Mouse (Mus musculus): Measurements from ENCODE around the gene Parva. TPM values are rescaled to one million over a fixed set of nuclear protein-coding genes. Genes with fewer than 3 reads are reported as not detected.
A peak's percentile ranks its signal among the peaks of the same experiment; 100 is the strongest.

Parva gene
- polyA plus RNA-seq, 1 experiment from 2014 or later = 28.5 TPM

DNA sequence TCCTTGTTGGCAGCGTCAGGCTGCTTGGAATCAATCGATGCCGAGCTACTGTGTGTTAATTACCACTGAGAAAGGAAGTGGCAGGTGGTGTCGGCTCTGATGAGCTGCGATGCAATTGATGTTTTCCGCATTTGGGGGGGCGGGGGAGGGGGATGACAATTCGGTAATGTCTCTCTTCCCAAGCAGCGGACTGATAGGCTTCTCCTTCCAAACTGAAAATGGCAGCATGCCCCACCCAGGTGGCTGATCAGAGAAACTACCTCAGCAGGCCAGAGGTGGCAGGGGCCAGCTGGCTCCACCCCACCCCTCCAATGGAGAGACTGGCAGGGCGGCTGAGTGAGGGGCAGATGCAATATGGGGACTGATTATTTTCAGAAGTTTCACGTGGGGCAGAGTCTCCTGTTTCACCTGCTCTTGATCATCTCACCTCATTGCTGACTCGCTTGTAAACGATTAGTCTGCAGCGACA is 11.2 kb upstream of the Parva start:
- peak overlapping the region; percentile 29; the same call in 1 of the 2 replicates for H3K9ac ChIP-seq (ENCODE audit: low read depth, low read length)

DNA sequence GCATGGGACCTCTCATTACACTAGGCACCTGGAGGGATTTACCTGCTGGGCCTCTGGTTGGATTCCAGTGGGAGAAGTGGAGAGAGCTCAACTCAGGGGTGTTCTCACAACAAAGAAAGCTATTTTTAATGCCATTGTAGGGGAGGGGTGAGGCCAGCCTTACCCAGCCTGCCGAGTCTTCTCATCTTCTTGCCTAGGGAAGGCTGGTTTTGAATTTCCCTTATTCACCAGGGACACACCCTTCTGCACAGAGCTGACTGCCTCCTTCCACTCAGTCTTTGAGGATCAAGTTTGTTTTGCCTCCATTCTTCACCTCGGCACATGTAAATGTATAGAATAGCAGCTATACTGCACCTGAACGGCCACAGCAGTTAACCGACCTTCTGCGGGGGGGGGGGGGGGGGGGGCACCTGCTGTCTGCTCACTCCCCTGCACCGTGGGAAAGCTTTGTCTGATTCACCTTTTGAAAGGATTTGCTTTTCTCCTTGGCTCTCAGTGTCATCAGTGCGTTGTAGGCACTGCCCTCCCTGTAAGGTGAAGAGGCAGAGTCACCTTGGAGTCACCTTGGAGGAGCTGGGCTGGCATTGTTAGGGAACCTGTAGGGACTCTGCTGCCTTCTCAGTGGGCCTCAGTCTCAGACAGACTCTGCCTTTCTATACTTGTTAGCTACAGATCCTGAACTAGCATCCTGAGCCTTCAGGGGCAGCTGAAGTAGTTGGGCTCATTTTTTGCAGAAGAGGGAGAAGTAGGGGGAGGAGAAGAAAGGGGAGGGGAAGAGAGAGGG is 10.4 kb upstream of the Parva start:
- no peaks in the 10 kb centered on the region for H3K36me3 ChIP-seq (ENCODE audit: control insufficient read depth, insufficient read depth, low read length)
- peak; percentile 57 for ATAC-seq
- no peaks in the 10 kb centered on the region for H3K27me3 ChIP-seq (replicated peaks; ENCODE audit: control insufficient read depth, insufficient read depth, low read length)
- peaks cover 16% of the 10 kb centered on the region for H3K4me1 ChIP-seq (ENCODE audit: control insufficient read depth, insufficient read depth, low read depth, low read length)
- WGBS = 20% methylated on average over 7 of the region's 7 CpGs
- no peak overlapping the region for H3K9ac ChIP-seq (ENCODE audit: low read depth, low read length)
- peak overlapping the region; percentile 8; the same call in 1 of the 2 replicates for H3K27ac ChIP-seq (ENCODE audit: low read depth, low read length)
- H3K9me3 ChIP-seq (ENCODE audit: control insufficient read depth, low read length) = no peaks in the 10 kb centered on the region
- no peak overlapping the region for H3K4me3 ChIP-seq (ENCODE audit: low read length)
- H3K4me2 ChIP-seq (ENCODE audit: low read length) = peak overlapping the region; percentile 44

More for the DNA sequence above, 11.2 kb upstream of the Parva start:
- Histone ChIP-seq H3K27ac (ENCODE audit: low read depth, low read length) (peak overlapping the region; percentile 8; the same call in 1 of the 2 replicates), H3K4me2 (ENCODE audit: low read length) (peak overlapping the region; percentile 44), H3K36me3 (ENCODE audit: control insufficient read depth, insufficient read depth, low read length) (no peaks in the 10 kb centered on the region), H3K27me3 (replicated peaks; ENCODE audit: control insufficient read depth, insufficient read depth, low read length) (no peaks in the 10 kb centered on the region), H3K4me1 (ENCODE audit: control insufficient read depth, insufficient read depth, low read depth, low read length) (peaks cover 16% of the 10 kb centered on the region), H3K9me3 (ENCODE audit: control insufficient read depth, low read length) (no peaks in the 10 kb centered on the region), H3K4me3 (ENCODE audit: low read length) (no peak overlapping the region)
- 18% methylated on average over 14 of the region's 14 CpGs for WGBS
- ATAC-seq = peak; percentile 44; the same call in 1 of the 2 replicates

DNA sequence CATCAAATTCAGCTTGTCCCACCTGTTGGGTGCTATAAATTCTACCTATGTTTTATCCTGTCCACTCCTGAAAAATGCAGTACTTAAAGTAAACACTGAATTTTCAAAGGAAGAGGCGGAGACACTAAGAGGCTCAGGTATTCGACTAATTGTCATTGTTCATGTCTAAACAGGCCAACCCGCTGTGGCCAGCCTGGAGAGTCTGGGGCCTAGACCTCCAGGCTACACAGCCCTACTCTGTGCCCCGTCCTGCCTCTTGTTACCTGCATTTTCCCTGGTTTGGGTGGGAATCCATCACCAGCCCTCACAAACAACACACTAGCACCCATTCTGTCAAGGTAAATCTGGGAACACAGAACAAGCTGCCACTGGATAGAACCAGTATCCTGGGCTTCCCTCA is 9.7 kb upstream of the Parva start:
- Histone ChIP-seq H3K9me3 (ENCODE audit: control insufficient read depth, low read length) (no peaks in the 10 kb centered on the region), H3K36me3 (ENCODE audit: control insufficient read depth, insufficient read depth, low read length) (no peaks in the 10 kb centered on the region), H3K27ac (ENCODE audit: low read depth, low read length) (no peak overlapping the region), H3K4me1 (ENCODE audit: control insufficient read depth, insufficient read depth, low read depth, low read length) (peaks cover 16% of the 10 kb centered on the region), H3K4me2 (ENCODE audit: low read length) (no peak overlapping the region), H3K27me3 (replicated peaks; ENCODE audit: control insufficient read depth, insufficient read depth, low read length) (no peaks in the 10 kb centered on the region), H3K9ac (ENCODE audit: low read depth, low read length) (no peak overlapping the region), H3K4me3 (ENCODE audit: low read length) (no peak overlapping the region)
- 71% methylated on average over 4 of the region's 4 CpGs for WGBS
- no peak for ATAC-seq

DNA sequence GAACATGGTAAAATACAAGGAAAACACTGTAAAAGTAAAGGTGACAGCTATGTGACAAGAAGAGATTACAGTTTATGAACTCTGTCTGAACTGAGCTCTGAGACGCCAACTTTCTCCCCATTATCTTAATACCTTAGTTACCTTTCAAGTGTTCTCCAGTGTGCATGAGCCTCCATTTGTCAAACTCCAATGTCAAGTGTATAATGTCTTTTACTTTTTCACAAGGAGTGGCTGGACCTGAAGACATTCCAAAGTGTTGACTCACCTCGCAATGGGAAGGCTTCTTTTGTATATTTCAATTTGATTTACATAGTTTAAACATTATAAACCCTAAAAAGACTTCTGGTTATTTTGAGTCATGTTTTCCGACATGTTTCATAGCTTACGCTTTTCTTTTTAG is 3.9 kb upstream of the Parva start:
- H3K4me1 ChIP-seq (ENCODE audit: control insufficient read depth, insufficient read depth, low read depth, low read length) = no peaks in the 10 kb centered on the region; the same call in 1 of the 2 replicates
- H3K9ac ChIP-seq (ENCODE audit: low read depth, low read length) = no peak overlapping the region
- no peak for ATAC-seq
- 91% methylated on average over 4 of the region's 4 CpGs for WGBS
- H3K4me2 ChIP-seq (ENCODE audit: low read length) = no peak overlapping the region
- H3K27me3 ChIP-seq (replicated peaks; ENCODE audit: control insufficient read depth, insufficient read depth, low read length) = no peaks in the 10 kb centered on the region
- no peaks in the 10 kb centered on the region for H3K36me3 ChIP-seq (ENCODE audit: control insufficient read depth, insufficient read depth, low read length)
- no peak overlapping the region for H3K27ac ChIP-seq (ENCODE audit: low read depth, low read length)
- no peak overlapping the region for H3K4me3 ChIP-seq (ENCODE audit: low read length)
- no peaks in the 10 kb centered on the region for H3K9me3 ChIP-seq (ENCODE audit: control insufficient read depth, low read length)

DNA sequence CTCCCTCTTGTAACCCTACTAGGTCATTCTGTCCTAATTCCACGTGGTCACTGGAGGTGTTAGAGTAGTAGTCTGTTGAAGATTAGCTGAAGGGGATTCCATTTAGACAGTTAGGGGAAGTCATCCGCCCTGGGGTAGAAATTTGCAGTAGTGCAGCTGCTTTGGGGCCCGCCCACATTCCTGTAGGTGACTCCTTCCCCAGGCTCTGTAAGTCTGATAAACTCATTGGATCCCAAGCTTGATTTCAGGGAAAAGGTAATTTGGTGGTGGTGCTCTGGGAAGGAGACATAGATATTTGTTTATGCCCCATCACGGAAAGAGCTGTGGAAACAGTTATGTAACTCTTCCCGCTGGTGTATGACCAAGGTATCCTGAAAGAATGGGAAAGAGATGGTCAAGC is 494 bp upstream of the Parva start:
- Histone ChIP-seq H3K4me3 (ENCODE audit: low read length) (no peak overlapping the region), H3K27me3 (replicated peaks; ENCODE audit: control insufficient read depth, insufficient read depth, low read length) (no peaks in the 10 kb centered on the region), H3K36me3 (ENCODE audit: control insufficient read depth, insufficient read depth, low read length) (no peaks in the 10 kb centered on the region), H3K9ac (ENCODE audit: low read depth, low read length) (no peak overlapping the region), H3K4me2 (ENCODE audit: low read length) (no peak overlapping the region), H3K9me3 (ENCODE audit: control insufficient read depth, low read length) (no peaks in the 10 kb centered on the region), H3K27ac (ENCODE audit: low read depth, low read length) (no peak overlapping the region), H3K4me1 (ENCODE audit: control insufficient read depth, insufficient read depth, low read depth, low read length) (peaks cover 4% of the 10 kb centered on the region; the same call in 1 of the 2 replicates)
- 70% methylated on average over 5 of the region's 5 CpGs for WGBS
- ATAC-seq = no peak

DNA sequence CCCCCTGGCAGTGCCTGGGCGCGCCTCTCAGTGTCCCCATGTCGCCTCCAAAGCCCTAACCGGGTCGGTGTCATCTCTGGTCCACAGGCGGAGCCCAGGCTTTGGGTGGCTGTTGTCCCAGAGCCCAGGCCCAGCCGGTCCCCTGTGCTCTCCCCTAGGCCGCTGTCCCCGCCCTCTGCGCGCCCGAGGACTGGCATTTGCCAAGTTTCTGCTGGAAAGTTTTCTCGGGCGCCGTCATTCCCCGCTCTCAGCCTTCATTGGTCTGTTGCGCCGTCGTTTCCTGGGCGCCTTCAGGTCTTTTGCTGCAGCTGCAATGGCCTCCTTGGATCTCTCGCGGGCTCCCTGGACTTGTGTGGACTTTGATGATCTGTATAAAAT is 842 bp downstream of the Parva start:
- Histone ChIP-seq H3K9me3 (ENCODE audit: control insufficient read depth, low read length) (no peaks in the 10 kb centered on the region), H3K4me1 (ENCODE audit: control insufficient read depth, insufficient read depth, low read depth, low read length) (peaks cover 4% of the 10 kb centered on the region; the same call in 1 of the 2 replicates), H3K4me3 (ENCODE audit: low read length) (peak overlapping the region; percentile 70), H3K4me2 (ENCODE audit: low read length) (peak overlapping the region; percentile 96), H3K36me3 (ENCODE audit: control insufficient read depth, insufficient read depth, low read length) (no peaks in the 10 kb centered on the region), H3K27ac (ENCODE audit: low read depth, low read length) (peak overlapping the region; percentile 86), H3K27me3 (replicated peaks; ENCODE audit: control insufficient read depth, insufficient read depth, low read length) (no peaks in the 10 kb centered on the region), H3K9ac (ENCODE audit: low read depth, low read length) (peak overlapping the region; percentile 87)
- ATAC-seq = peak; percentile 94
- WGBS = under 1% methylated on average over 22 of the region's 22 CpGs

DNA sequence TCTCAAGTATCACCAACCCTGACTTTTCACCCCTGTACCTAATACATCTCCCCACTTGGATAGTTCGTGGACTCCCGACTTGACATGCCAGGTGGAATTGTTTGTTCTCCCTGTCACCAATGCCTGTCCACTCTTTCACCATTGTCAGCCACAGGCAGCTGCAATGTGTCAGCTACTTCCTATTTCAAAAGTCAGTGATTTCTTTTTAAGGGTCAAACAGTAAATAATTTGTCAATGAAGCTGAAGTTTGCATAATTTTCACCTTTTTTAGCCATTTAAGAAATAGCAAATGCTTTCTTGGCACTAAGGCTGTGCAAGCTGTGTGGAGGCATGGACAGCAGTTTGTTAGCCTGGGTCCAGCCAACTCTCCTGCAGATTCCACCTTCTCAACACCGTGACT is 12.5 kb downstream of the Parva start:
- H3K4me1 ChIP-seq (ENCODE audit: control insufficient read depth, insufficient read depth, low read depth, low read length) = peaks cover 9% of the 10 kb centered on the region

DNA sequence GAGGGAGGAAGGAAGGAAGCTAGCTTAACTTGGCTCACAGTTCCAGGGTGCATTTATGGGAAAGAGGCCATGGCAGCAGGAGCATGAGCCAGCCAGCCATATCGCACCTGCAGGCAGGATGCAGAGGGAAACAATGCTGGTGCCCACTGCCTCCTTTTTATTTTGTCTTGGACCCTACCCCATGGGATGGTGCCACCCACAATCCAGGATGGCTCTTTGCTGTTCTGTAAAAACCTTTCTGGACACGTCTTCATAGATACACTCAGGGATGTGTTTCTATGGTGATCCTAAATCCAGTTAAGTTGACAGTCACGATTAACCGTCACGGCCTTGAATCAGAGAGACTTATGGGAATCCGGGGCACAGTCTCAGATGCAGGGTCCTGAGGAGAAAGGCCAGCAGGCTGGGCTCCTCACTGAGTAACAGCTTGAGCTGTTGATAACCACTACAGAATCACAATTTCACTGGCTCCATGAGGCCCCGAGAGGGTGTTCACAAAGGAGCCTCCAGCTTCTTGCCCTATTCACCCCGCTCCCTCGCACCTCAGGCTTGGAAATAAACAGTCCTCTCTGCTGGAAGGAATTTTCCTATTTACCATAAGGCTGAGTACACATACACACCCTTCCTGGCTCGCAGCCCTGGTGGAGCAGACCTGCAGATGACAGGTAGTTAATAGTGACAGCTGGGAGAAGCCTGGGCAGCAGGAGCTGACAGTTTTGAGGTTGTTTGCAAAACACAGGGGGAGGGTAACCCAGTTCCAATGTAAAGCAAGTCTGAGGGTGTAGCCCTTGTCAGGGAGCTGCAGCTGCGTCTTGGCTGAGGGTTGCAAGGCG is 17.1 kb downstream of the Parva start:
- Histone ChIP-seq H3K9me3 (ENCODE audit: control insufficient read depth, low read length) (no peaks in the 10 kb centered on the region), H3K4me1 (ENCODE audit: control insufficient read depth, insufficient read depth, low read depth, low read length) (peaks cover 11% of the 10 kb centered on the region), H3K4me2 (ENCODE audit: low read length) (peak overlapping the region; percentile 27; the same call in 1 of the 2 replicates), H3K27me3 (replicated peaks; ENCODE audit: control insufficient read depth, insufficient read depth, low read length) (no peaks in the 10 kb centered on the region), H3K36me3 (ENCODE audit: control insufficient read depth, insufficient read depth, low read length) (no peaks in the 10 kb centered on the region), H3K4me3 (ENCODE audit: low read length) (no peak overlapping the region), H3K9ac (ENCODE audit: low read depth, low read length) (peak overlapping the region; percentile 41; the same call in 1 of the 2 replicates), H3K27ac (ENCODE audit: low read depth, low read length) (peak overlapping the region; percentile 45; the same call in 1 of the 2 replicates)
- WGBS = 14% methylated on average over 12 of the region's 12 CpGs
- peak; percentile 69 for ATAC-seq

More for the DNA sequence above, 12.5 kb downstream of the Parva start:
- Histone ChIP-seq H3K9me3 (ENCODE audit: control insufficient read depth, low read length) (no peaks in the 10 kb centered on the region), H3K9ac (ENCODE audit: low read depth, low read length) (no peak overlapping the region), H3K36me3 (ENCODE audit: control insufficient read depth, insufficient read depth, low read length) (no peaks in the 10 kb centered on the region), H3K4me2 (ENCODE audit: low read length) (no peak overlapping the region), H3K27me3 (replicated peaks; ENCODE audit: control insufficient read depth, insufficient read depth, low read length) (no peaks in the 10 kb centered on the region), H3K4me3 (ENCODE audit: low read length) (no peak overlapping the region), H3K27ac (ENCODE audit: low read depth, low read length) (no peak overlapping the region)
- 81% methylated on average over 3 of the region's 3 CpGs for WGBS
- ATAC-seq = no peak

DNA sequence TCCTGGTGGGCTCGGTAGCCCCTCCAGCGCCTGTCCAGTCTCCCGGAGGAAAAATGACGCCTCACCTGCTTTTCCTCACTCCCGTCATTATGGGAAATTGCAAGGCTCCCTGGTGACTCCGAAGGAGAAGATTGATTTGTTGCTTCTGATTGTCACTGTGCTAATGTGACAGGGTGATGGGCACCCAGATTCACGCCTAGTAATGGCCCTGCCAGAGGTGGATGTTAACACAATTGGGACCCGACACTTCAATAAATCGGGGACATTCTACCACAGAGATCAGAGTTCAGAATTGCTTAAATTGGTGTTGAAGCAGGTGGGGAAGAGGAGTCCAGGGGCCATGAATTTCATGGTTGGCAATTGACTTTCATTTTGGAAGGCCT is 17.7 kb downstream of the Parva start:
- Histone ChIP-seq H3K36me3 (ENCODE audit: control insufficient read depth, insufficient read depth, low read length) (no peaks in the 10 kb centered on the region), H3K27ac (ENCODE audit: low read depth, low read length) (peak overlapping the region; percentile 45; the same call in 1 of the 2 replicates), H3K4me2 (ENCODE audit: low read length) (peak overlapping the region; percentile 27; the same call in 1 of the 2 replicates), H3K9me3 (ENCODE audit: control insufficient read depth, low read length) (no peaks in the 10 kb centered on the region), H3K4me3 (ENCODE audit: low read length) (no peak overlapping the region), H3K4me1 (ENCODE audit: control insufficient read depth, insufficient read depth, low read depth, low read length) (peaks cover 11% of the 10 kb centered on the region), H3K9ac (ENCODE audit: low read depth, low read length) (peak overlapping the region; percentile 41; the same call in 1 of the 2 replicates), H3K27me3 (replicated peaks; ENCODE audit: control insufficient read depth, insufficient read depth, low read length) (no peaks in the 10 kb centered on the region)
- WGBS = 23% methylated on average over 9 of the region's 9 CpGs
- peak; percentile 40; the same call in 1 of the 2 replicates for ATAC-seq
